Mouse (Mus musculus): ENCODE results near the gene Folr2. TPM values are rescaled to one million over a fixed set of nuclear protein-coding genes. Genes with fewer than 3 reads are reported as not detected.

Folr2 gene
- not detected in 2 replicates for polyA plus RNA-seq (2012)

GRCm38 (mm10) chr7:101857094-101857493 lies at the start of gene Folr2:
Gene Folr2 (minus strand): TSS chr7:101857194.
- no peak for TF ChIP-seq GATA1 (IDR thresholded peaks at IDR 0.05; ENCODE audit: low read length)

- no peak for TF ChIP-seq GATA1 (IDR thresholded peaks at IDR 0.05; ENCODE audit: low read length)
Measured at GRCm38 (mm10) chr7:101906696-101907095, 49.7 kb upstream of the Folr2 start.

- no peak for TF ChIP-seq GATA1 (IDR thresholded peaks at IDR 0.05; ENCODE audit: low read length)
Measured at GRCm38 (mm10) chr7:101906287-101906681, 49.3 kb upstream of the Folr2 start, which contains the start of gene Tomt. Gene Tomt (minus strand): TSS chr7:101906359.

- no peak for TF ChIP-seq GATA1 (IDR thresholded peaks at IDR 0.05; ENCODE audit: low read length)
Measured at GRCm38 (mm10) chr7:101905561-101906286, 48.7 kb upstream of the Folr2 start, which contains the start of gene Lamtor1. Gene Lamtor1 (plus strand): TSS chr7:101905904.

GRCm38 (mm10) chr7:101902846-101903245 lies 45.9 kb upstream of the Folr2 start:
- TF ChIP-seq GATA1 (IDR thresholded peaks at IDR 0.05; ENCODE audit: low read length) = no peak

- TF ChIP-seq GATA1 (IDR thresholded peaks at IDR 0.05; ENCODE audit: low read length) = no peak
Measured at GRCm38 (mm10) chr7:101901969-101902368, 45.0 kb upstream of the Folr2 start.

GRCm38 (mm10) chr7:101900331-101901097 lies 43.5 kb upstream of the Folr2 start:
- TF ChIP-seq GATA1 (IDR thresholded peaks at IDR 0.05; ENCODE audit: low read length) = no peak

- TF ChIP-seq GATA1 (IDR thresholded peaks at IDR 0.05; ENCODE audit: low read length) = no peak
Measured at GRCm38 (mm10) chr7:101896104-101897066, 39.4 kb upstream of the Folr2 start.

GRCm38 (mm10) chr7:101895695-101896094 lies 38.7 kb upstream of the Folr2 start:
- TF ChIP-seq GATA1 (IDR thresholded peaks at IDR 0.05; ENCODE audit: low read length) = no peak

GRCm38 (mm10) chr7:101888460-101888859 lies 31.5 kb upstream of the Folr2 start:
- no peak for TF ChIP-seq GATA1 (IDR thresholded peaks at IDR 0.05; ENCODE audit: low read length)

GRCm38 (mm10) chr7:101886274-101886673 lies 29.3 kb upstream of the Folr2 start:
- no peak for TF ChIP-seq GATA1 (IDR thresholded peaks at IDR 0.05; ENCODE audit: low read length)

GRCm38 (mm10) chr7:101884160-101884559 lies 27.2 kb upstream of the Folr2 start:
- TF ChIP-seq GATA1 (IDR thresholded peaks at IDR 0.05; ENCODE audit: low read length) = no peak

GRCm38 (mm10) chr7:101882413-101883154 lies 25.6 kb upstream of the Folr2 start:
- no peak for TF ChIP-seq GATA1 (IDR thresholded peaks at IDR 0.05; ENCODE audit: low read length)

- TF ChIP-seq GATA1 (IDR thresholded peaks at IDR 0.05; ENCODE audit: low read length) = no peak
Measured at GRCm38 (mm10) chr7:101880855-101881254, 23.9 kb upstream of the Folr2 start.

- TF ChIP-seq GATA1 (IDR thresholded peaks at IDR 0.05; ENCODE audit: low read length) = no peak
Measured at GRCm38 (mm10) chr7:101875978-101876377, 19.0 kb upstream of the Folr2 start.
